Mouse (Mus musculus) limb, embryonic 11.5 days (tissue): ENCODE measurements at regions not wholly inside any gene's neighbourhood (a gene's known extent, or its start where the extent isn't known, plus 50 kb on each side); places are given as distances from the start of the nearest gene placed in this dataset.

ENCODE experiments used
- ATAC-seq: fragments of 200-750 bp; cut with Nextera tagmentation; 2 replicates; pipeline ENCODE4 v1.8.0; 2017; ENCODE audit warnings: low read depth; ENCODE audit not compliant: insufficient number of reproducible peaks, low FRiP score, low TSS enrichment
- DNase-seq: peaks from one replicate; pipeline ENCODE4 v3.0.0-alpha.2; 2015; ENCODE audit warnings: low spot score
- H3K27ac ChIP-seq: fragments of 300-500 bp; sonication (generic); replicated peaks from 2 replicates; pipeline ENCODE4 v1.5.1; 2014; ENCODE audit warnings: low read depth, mild to moderate bottlenecking, low read length
- H3K27me3 ChIP-seq: fragments of 300-500 bp; sonication (generic); 2 replicates; pipeline ENCODE4 v1.6.1; 2014; ENCODE audit warnings: mild to moderate bottlenecking, low read length, mixed read lengths; ENCODE audit not compliant: control insufficient read depth, insufficient read depth
- H3K36me3 ChIP-seq: fragments of 300-500 bp; sonication (generic); 2 replicates; pipeline ENCODE4 v1.6.1; 2014; ENCODE audit warnings: mild to moderate bottlenecking, low read length, moderate library complexity, mixed read lengths; ENCODE audit not compliant: control insufficient read depth, insufficient read depth
- H3K4me1 ChIP-seq: fragments of 300-500 bp; sonication (generic); 2 replicates; pipeline ENCODE4 v1.6.1; 2014; ENCODE audit warnings: low read length, mixed read lengths; ENCODE audit not compliant: control insufficient read depth, insufficient read depth
- H3K4me2 ChIP-seq: fragments of 300-500 bp; sonication (generic); 2 replicates; pipeline ENCODE4 v1.6.1; 2014; ENCODE audit warnings: low read depth, mild to moderate bottlenecking, moderate library complexity; ENCODE audit not compliant: severe bottlenecking
- H3K4me3 ChIP-seq: fragments of 300-500 bp; sonication (generic); 2 replicates; pipeline ENCODE4 v1.5.1; 2014; ENCODE audit warnings: low read depth, low read length
- H3K9ac ChIP-seq: fragments of 300-500 bp; sonication (generic); 2 replicates; pipeline ENCODE4 v1.6.1; 2014; ENCODE audit warnings: mild to moderate bottlenecking, low read length
- H3K9me3 ChIP-seq: fragments of 300-500 bp; sonication (generic); 2 replicates; pipeline ENCODE4 v1.6.1; 2016; ENCODE audit warnings: low read length; ENCODE audit not compliant: control insufficient read depth
- WGBS: fragments of 180-500 bp; shearing (Covaris S2); extraction: QIAGEN DNeasy Blood & Tissue Kit; methylation state at CpG from one replicate; pipeline ENCODE4 v1.1.7; 2014; 5-methylcytosine and 5-hydroxymethylcytosine counted together

DNA sequence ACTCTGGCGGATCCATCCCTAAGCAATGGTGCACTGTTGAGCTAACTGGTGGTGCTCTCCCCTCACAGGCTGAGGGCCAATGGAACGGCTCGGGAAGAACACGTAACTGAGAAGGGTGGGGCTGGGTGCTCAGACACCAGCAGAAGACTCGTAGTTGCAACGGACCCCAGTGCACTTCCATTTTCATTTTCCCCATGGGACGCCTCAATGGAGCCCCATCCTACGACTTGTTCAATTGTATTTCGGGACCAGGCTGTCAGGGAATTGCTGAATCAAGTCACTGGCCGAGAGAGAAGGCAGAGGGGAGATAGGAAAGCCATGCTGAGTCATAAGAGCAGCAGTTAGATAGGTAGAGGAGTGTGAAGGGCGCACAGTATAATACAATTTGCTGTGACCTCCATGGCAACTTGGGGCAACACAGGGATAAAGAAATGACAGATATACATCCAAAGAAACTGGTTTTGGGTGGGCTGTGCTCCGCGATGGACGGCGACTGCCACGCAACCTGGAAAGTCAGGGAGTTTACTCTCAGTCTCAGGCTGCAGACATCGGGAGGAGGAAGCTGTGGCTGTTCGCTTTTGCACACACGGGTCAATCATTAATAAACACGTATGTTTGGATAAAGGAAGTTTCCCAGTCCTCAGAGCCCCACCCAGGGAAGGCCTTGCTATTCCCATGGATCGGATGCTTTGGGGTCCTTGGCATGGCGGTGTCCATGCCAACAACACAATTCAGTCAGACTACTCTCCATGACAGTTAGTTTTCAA lies 160.1 kb downstream of the Etnk1 start:
- Histone ChIP-seq H3K36me3 (no peaks in the 10 kb centered on the region), H3K4me1 (peaks cover 5% of the 10 kb centered on the region; the same call in 1 of the 2 replicates), H3K9ac (no peak overlapping the region), H3K27ac (no peak overlapping the region), H3K4me3 (no peak overlapping the region), H3K4me2 (no peak overlapping the region), H3K27me3 (no peaks in the 10 kb centered on the region), H3K9me3 (no peaks in the 10 kb centered on the region)
- 85% methylated on average over 22 of the region's 22 CpGs for whole genome bisulfite sequencing
- DNase-seq (peak; percentile 12), ATAC-seq (no peak)

- ATAC-seq (no peak), DNase-seq (no peak)
- Histone ChIP-seq H3K9me3 (no peaks in the 10 kb centered on the region), H3K36me3 (no peaks in the 10 kb centered on the region), H3K27ac (no peak overlapping the region), H3K27me3 (no peaks in the 10 kb centered on the region), H3K4me2 (no peak overlapping the region), H3K9ac (no peak overlapping the region), H3K4me1 (peaks cover 5% of the 10 kb centered on the region; the same call in 1 of the 2 replicates), H3K4me3 (no peak overlapping the region)
- WGBS = 89% methylated on average over 8 of the region's 8 CpGs
These were observed 160.8 kb downstream of the Etnk1 start for GRCm38 (mm10) chr6:143327788-143328187.

- no peak for DNase-seq
- Histone ChIP-seq H3K27ac (no peak overlapping the region), H3K4me1 (peaks cover 5% of the 10 kb centered on the region; the same call in 1 of the 2 replicates), H3K4me3 (no peak overlapping the region), H3K4me2 (no peak overlapping the region), H3K36me3 (no peaks in the 10 kb centered on the region), H3K9ac (no peak overlapping the region), H3K9me3 (no peaks in the 10 kb centered on the region), H3K27me3 (no peaks in the 10 kb centered on the region)
- 88% methylated on average over 9 of the region's 9 CpGs for WGBS
- no peak for ATAC-seq
These were observed 161.2 kb downstream of the Etnk1 start for GRCm38 (mm10) chr6:143328202-143328601.

DNA sequence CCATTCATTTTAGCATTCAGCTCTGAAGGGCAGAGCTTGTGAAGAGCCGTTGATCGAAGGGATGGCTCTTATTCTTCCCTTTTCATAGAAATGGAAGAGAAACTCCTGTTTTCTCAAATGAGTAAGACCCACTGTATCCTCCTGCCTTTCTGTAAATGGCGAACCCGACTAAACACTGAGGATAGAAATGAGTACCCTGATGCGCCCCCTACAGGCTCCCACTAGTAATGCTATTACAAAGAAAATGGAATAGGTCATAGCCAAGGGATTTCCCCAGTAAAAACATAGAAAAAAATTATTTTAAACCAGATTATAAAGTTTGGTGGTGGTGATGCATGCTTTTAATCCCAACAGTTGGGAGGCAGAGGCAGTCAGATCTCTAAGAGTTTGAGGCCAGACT lies 162.1 kb downstream of the Etnk1 start:
- DNase-seq (no peak), ATAC-seq (no peak)
- H3K4me1 ChIP-seq = peaks cover 5% of the 10 kb centered on the region; the same call in 1 of the 2 replicates
- no peaks in the 10 kb centered on the region for H3K27me3 ChIP-seq
- H3K4me2 ChIP-seq = no peak overlapping the region
- no peak overlapping the region for H3K4me3 ChIP-seq
- H3K9ac ChIP-seq = no peak overlapping the region
- no peaks in the 10 kb centered on the region for H3K9me3 ChIP-seq
- H3K36me3 ChIP-seq = no peaks in the 10 kb centered on the region
- WGBS = 75% methylated on average over 5 of the region's 5 CpGs
- no peak overlapping the region for H3K27ac ChIP-seq

DNA sequence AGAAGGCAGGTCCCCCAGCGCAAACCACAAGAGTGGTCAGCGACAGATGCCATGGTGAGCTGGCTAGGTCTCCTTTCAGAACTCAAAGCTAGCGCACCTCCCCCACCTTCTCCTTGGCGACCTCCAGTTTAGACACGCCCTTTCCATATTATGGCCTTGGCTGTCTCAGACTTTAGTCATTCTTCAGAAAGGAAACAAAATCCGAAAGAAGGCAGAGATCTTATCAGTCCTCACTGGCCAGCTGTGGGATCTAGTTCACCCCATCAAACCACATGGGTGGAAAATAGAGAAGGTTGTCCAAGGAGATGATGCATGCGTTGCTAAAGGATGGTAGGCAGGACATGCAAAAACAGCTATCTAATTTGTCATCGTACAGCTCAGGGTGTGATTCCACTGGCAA lies 166.5 kb downstream of the Etnk1 start:
- no peak overlapping the region for H3K9ac ChIP-seq
- no peaks in the 10 kb centered on the region for H3K9me3 ChIP-seq
- no peak overlapping the region for H3K27ac ChIP-seq
- no peaks in the 10 kb centered on the region for H3K36me3 ChIP-seq
- DNase-seq (no peak), ATAC-seq (no peak)
- no peaks in the 10 kb centered on the region for H3K4me1 ChIP-seq
- no peak overlapping the region for H3K4me2 ChIP-seq
- 94% methylated on average over 8 of the region's 8 CpGs for WGBS
- no peak overlapping the region for H3K4me3 ChIP-seq
- no peaks in the 10 kb centered on the region for H3K27me3 ChIP-seq

DNA sequence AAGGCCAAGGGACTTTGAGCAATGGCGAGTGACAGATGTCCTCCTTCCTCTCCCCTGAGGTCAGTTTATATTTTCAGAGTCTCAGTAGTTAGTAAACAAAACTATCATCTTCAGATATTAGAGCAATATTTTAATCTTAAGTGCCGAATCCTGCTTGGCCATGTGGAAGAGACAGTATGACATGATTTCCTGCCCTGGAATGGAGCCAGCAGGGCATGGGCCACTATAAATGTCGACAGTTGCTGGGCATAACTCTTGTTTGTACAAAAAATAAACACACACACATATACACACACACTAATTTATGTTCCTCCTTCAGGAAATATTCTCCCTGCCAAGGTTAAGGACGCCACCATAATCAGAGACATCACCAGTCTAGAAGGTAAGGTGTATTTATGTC lies 169.6 kb downstream of the Etnk1 start:
- WGBS = 82% methylated on average over 4 of the region's 4 CpGs
- DNase-seq = no peak
- no peak overlapping the region for H3K27ac ChIP-seq
- H3K9ac ChIP-seq = no peak overlapping the region
- no peaks in the 10 kb centered on the region for H3K27me3 ChIP-seq
- H3K36me3 ChIP-seq = no peaks in the 10 kb centered on the region
- no peaks in the 10 kb centered on the region for H3K4me1 ChIP-seq
- H3K9me3 ChIP-seq = no peaks in the 10 kb centered on the region
- no peak for ATAC-seq
- no peak overlapping the region for H3K4me2 ChIP-seq
- H3K4me3 ChIP-seq = no peak overlapping the region

DNA sequence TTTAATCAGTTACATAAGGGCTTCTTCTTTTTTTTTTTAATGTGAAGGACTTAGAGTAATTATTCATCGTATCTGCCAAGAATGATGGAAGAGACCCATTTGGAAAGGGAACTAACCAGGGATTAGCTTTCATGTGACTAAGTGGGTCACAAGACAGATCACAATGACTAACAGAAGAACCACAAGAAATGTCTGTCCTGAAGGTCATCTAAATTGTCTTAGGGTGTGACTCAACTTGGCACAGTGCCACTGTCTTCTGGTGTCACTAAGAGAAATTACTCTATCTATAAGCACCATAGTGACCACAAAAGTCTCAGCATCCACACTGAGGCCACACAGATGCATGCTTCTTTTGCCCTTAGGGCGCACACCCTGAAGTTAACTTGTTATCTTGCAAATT lies 182.0 kb downstream of the Etnk1 start:
- Histone ChIP-seq H3K4me1 (no peaks in the 10 kb centered on the region), H3K4me2 (no peak overlapping the region), H3K27ac (no peak overlapping the region), H3K4me3 (no peak overlapping the region), H3K9me3 (no peaks in the 10 kb centered on the region), H3K9ac (no peak overlapping the region), H3K36me3 (no peaks in the 10 kb centered on the region), H3K27me3 (no peaks in the 10 kb centered on the region)
- DNase-seq (no peak), ATAC-seq (no peak)
- 90% methylated on average over 2 of the region's 2 CpGs for WGBS

GRCm38 (mm10) chr6:143359320-143360032 lies 192.5 kb downstream of the Etnk1 start:
- H3K27me3 ChIP-seq = no peaks in the 10 kb centered on the region
- DNase-seq (no peak), ATAC-seq (no peak)
- H3K36me3 ChIP-seq = no peaks in the 10 kb centered on the region
- no peak overlapping the region for H3K9ac ChIP-seq
- H3K4me3 ChIP-seq = no peak overlapping the region
- whole genome bisulfite sequencing = 64% methylated on average over 7 of the region's 7 CpGs
- H3K4me1 ChIP-seq = no peaks in the 10 kb centered on the region
- H3K27ac ChIP-seq = no peak overlapping the region
- H3K4me2 ChIP-seq = no peak overlapping the region
- H3K9me3 ChIP-seq = no peaks in the 10 kb centered on the region
